Mouse (Mus musculus): ENCODE results near the gene Fam160b1.

GRCm38 (mm10) chr19:57322491-57322890 lies 38.0 kb upstream of the Fam160b1 start:
- TF ChIP-seq POLR2A (IDR thresholded peaks at IDR 0.05; ENCODE audit: low read depth, low read length) (no peak), CTCF (conservative IDR thresholded peaks at IDR 0.05; ENCODE audit: insufficient read depth, insufficient read length, low read depth, low read length) (no peak)
